Mouse (Mus musculus): ENCODE data around the gene 5730455P16Rik. TPM values are rescaled to one million over a fixed set of nuclear protein-coding genes. Genes with fewer than 3 reads are reported as not detected.

The 5730455P16Rik gene
- polyA plus RNA-seq, 1 experiment from 2014 or later, result 41.3 TPM

GRCm38 (mm10) chr11:80376651-80377050 is 1.2 kb downstream of the 5730455P16Rik start:
- no peak overlapping the region for H3K27ac ChIP-seq (replicated peaks)
- no peak for ATAC-seq (ENCODE audit: low FRiP score)
- peak overlapping the region; percentile 94 for H3K4me3 ChIP-seq (replicated peaks)
- H3K4me1 ChIP-seq, result peaks cover 19% of the 10 kb centered on the region
- peaks cover 22% of the 10 kb centered on the region for H3K36me3 ChIP-seq
- 0 out of 2 replicates have a peak overlapping the region, but pooled peaks have one; percentile 100 for H3K9ac ChIP-seq (replicated peaks)
- peak overlapping the region; percentile 82 for H3K4me2 ChIP-seq
- no peaks in the 10 kb centered on the region for H3K9me3 ChIP-seq (replicated peaks)
- H3K27me3 ChIP-seq (replicated peaks), result no peaks in the 10 kb centered on the region
- WGBS, result 56% methylated on average over 4 of the region's 4 CpGs

DNA sequence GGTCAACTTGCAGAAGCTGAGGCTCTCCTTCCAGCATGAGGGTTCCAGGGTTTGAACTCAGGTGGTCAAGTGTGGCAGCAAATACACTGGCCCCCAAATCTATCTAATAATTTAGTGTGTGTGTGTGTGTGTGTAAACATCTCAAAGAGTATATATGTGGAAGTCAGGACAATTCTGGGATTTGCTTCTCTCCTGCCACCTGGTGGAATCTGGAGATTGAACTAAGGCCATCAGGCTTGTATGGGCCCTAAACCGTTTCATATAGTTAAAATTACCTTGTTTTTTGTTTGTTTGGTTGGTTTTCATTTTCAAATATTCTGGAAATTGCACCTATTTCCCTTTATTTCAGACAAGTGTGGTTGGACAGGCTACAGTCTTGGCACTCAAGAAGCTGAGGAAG is 8.9 kb downstream of the 5730455P16Rik start:
- Histone ChIP-seq H3K27ac (replicated peaks) (no peak overlapping the region), H3K9me3 (replicated peaks) (no peaks in the 10 kb centered on the region), H3K4me2 (no peak overlapping the region), H3K9ac (replicated peaks) (no peak overlapping the region), H3K27me3 (replicated peaks) (no peaks in the 10 kb centered on the region), H3K36me3 (peaks cover 58% of the 10 kb centered on the region), H3K4me3 (replicated peaks) (no peak overlapping the region), H3K4me1 (no peaks in the 10 kb centered on the region)
- no peak for ATAC-seq (ENCODE audit: low FRiP score)
- WGBS, result 87% methylated on average over 1 of the region's 1 CpGs

DNA sequence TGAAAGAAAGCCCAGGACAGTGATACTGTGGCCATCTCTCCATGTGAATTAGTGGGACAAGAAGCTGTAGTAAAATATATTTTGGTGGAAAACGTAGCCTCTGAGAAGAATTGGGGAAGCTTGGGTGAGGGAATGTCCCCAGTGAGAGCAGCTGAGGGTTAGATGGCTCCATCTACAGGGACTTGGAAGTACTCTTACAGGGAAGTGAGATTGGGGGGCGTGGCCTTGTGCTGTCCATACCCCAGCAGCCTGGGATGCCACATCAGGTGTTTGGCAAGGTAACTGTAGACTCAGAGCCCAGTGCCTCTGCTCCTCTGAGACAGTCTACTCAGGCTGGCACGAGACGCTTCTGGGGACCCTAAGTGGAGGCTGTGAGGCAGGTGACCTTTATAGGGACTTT is 23.0 kb downstream of the 5730455P16Rik start:
- H3K27ac ChIP-seq (replicated peaks), result peak overlapping the region; percentile 73
- no peak for ATAC-seq (ENCODE audit: low FRiP score)
- no peak overlapping the region for H3K4me2 ChIP-seq
- no peaks in the 10 kb centered on the region for H3K4me1 ChIP-seq
- H3K36me3 ChIP-seq, result 0 out of 2 replicates have a peak, but pooled peaks cover 3% of the 10 kb centered on the region
- no peaks in the 10 kb centered on the region for H3K9me3 ChIP-seq (replicated peaks)
- H3K27me3 ChIP-seq (replicated peaks), result no peaks in the 10 kb centered on the region
- H3K9ac ChIP-seq (replicated peaks), result no peak overlapping the region
- no peak overlapping the region for H3K4me3 ChIP-seq (replicated peaks)
- WGBS, result 34% methylated on average over 4 of the region's 4 CpGs

DNA sequence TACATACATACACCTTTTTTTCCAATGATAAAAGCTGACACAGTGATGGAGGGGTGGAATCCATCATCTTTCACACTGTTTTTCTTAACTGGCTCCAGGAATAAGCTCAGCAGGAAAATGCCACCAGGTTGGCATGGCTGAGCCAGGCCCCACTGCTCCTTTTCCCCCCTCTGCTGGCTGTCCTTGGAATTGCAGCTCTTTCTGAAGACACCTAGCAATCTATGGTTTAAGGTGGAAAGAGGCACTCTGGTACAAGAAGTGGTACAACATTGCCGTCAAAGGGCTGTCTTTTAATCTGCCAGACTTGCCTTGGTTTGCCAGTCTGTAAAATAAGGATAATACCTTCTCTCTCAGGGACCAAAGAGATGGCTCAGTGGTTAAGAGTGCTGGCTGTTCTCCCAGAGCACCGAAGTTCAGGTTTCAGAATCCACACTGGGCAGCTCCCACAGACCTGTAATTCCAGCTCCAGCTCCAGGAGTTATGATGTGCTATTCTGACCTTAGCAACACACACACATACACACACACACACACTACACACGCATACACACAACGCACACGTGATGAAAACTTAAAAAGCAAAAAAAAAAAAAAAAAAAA is 25.9 kb downstream of the 5730455P16Rik start:
- no peak overlapping the region for H3K27ac ChIP-seq (replicated peaks)
- H3K27me3 ChIP-seq (replicated peaks), result no peaks in the 10 kb centered on the region
- no peaks in the 10 kb centered on the region for H3K36me3 ChIP-seq
- 71% methylated on average over 5 of the region's 5 CpGs for WGBS
- H3K9ac ChIP-seq (replicated peaks), result no peak overlapping the region
- no peaks in the 10 kb centered on the region for H3K9me3 ChIP-seq (replicated peaks)
- no peak overlapping the region for H3K4me2 ChIP-seq
- H3K4me3 ChIP-seq (replicated peaks), result no peak overlapping the region
- H3K4me1 ChIP-seq, result no peaks in the 10 kb centered on the region
- ATAC-seq (ENCODE audit: low FRiP score), result peak; percentile 45; the same call in 1 of the 2 replicates

- Histone ChIP-seq H3K4me3 (replicated peaks) (no peak overlapping the region), H3K4me1 (peaks cover 3% of the 10 kb centered on the region), H3K4me2 (no peak overlapping the region), H3K36me3 (no peaks in the 10 kb centered on the region), H3K27ac (replicated peaks) (0 out of 2 replicates have a peak overlapping the region, but pooled peaks have one; percentile 37), H3K9ac (replicated peaks) (no peak overlapping the region), H3K27me3 (replicated peaks) (no peaks in the 10 kb centered on the region), H3K9me3 (replicated peaks) (no peaks in the 10 kb centered on the region)
- WGBS, result 10% methylated on average over 2 of the region's 2 CpGs
- ATAC-seq (ENCODE audit: low FRiP score), result no peak
Measured at GRCm38 (mm10) chr11:80342482-80342881, 35.4 kb downstream of the 5730455P16Rik start.

DNA sequence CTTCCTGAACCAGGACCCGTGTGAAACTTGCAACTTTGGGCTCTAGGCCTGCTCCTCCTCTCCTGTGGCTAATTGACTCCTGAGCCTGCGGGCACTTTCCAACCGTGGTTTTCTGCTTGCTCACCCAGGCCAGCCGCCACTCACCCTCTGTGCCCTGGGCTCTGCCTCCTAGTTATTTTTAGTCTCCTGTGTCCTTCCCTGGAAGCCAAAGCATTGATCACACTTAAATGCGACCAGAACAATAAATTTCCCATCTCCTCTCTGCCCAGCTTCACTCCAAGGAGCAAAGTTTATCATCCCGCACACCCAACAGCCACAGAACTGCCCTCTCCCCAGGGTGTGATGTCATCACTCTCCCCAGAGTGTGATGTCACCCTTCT is 41.5 kb downstream of the 5730455P16Rik start:
- H3K4me1 ChIP-seq, result peaks cover 24% of the 10 kb centered on the region
- no peak overlapping the region for H3K9ac ChIP-seq (replicated peaks)
- H3K27me3 ChIP-seq (replicated peaks), result no peaks in the 10 kb centered on the region
- no peak overlapping the region for H3K4me2 ChIP-seq
- H3K27ac ChIP-seq (replicated peaks), result peak overlapping the region; percentile 41; the same call in 1 of the 2 replicates
- no peaks in the 10 kb centered on the region for H3K36me3 ChIP-seq
- 8% methylated on average over 6 of the region's 6 CpGs for WGBS
- H3K4me3 ChIP-seq (replicated peaks), result no peak overlapping the region
- H3K9me3 ChIP-seq (replicated peaks), result no peaks in the 10 kb centered on the region
- no peak for ATAC-seq (ENCODE audit: low FRiP score)

GRCm38 (mm10) chr11:80335609-80336350 is 42.1 kb downstream of the 5730455P16Rik start:
- ATAC-seq (ENCODE audit: low FRiP score), result peak; percentile 71; the same call in 1 of the 2 replicates
- Histone ChIP-seq H3K9me3 (replicated peaks) (no peaks in the 10 kb centered on the region), H3K27ac (replicated peaks) (peak overlapping the region; percentile 41), H3K4me3 (replicated peaks) (no peak overlapping the region), H3K9ac (replicated peaks) (no peak overlapping the region), H3K4me2 (peak overlapping the region; percentile 3; the same call in 1 of the 2 replicates), H3K36me3 (no peaks in the 10 kb centered on the region), H3K4me1 (peaks cover 24% of the 10 kb centered on the region), H3K27me3 (replicated peaks) (no peaks in the 10 kb centered on the region)
- 3% methylated on average over 7 of the region's 7 CpGs for WGBS

- peak overlapping the region; percentile 56; the same call in 1 of the 2 replicates for H3K27ac ChIP-seq (replicated peaks)
- no peaks in the 10 kb centered on the region for H3K9me3 ChIP-seq (replicated peaks)
- 0 out of 2 replicates have a peak, but pooled peaks have one; percentile 32 for ATAC-seq (ENCODE audit: low FRiP score)
- peaks cover 24% of the 10 kb centered on the region for H3K4me1 ChIP-seq
- no peaks in the 10 kb centered on the region for H3K36me3 ChIP-seq
- H3K4me2 ChIP-seq, result no peak overlapping the region
- H3K27me3 ChIP-seq (replicated peaks), result no peaks in the 10 kb centered on the region
- H3K4me3 ChIP-seq (replicated peaks), result no peak overlapping the region
- no peak overlapping the region for H3K9ac ChIP-seq (replicated peaks)
- 41% methylated on average over 12 of the region's 12 CpGs for WGBS
Measured at GRCm38 (mm10) chr11:80332709-80333400, 45.0 kb downstream of the 5730455P16Rik start.

- whole genome bisulfite sequencing, result 79% methylated on average over 6 of the region's 6 CpGs
- Histone ChIP-seq H3K4me1 (peaks cover 5% of the 10 kb centered on the region; the same call in 1 of the 2 replicates), H3K9ac (replicated peaks) (no peak overlapping the region), H3K27ac (replicated peaks) (no peak overlapping the region), H3K27me3 (replicated peaks) (no peaks in the 10 kb centered on the region), H3K4me2 (no peak overlapping the region), H3K4me3 (replicated peaks) (no peak overlapping the region), H3K9me3 (replicated peaks) (no peaks in the 10 kb centered on the region), H3K36me3 (no peaks in the 10 kb centered on the region)
- ATAC-seq (ENCODE audit: low FRiP score), result no peak
Measured at GRCm38 (mm10) chr11:80324636-80325035, 53.2 kb downstream of the 5730455P16Rik start.

- no peaks in the 10 kb centered on the region for H3K36me3 ChIP-seq
- H3K4me2 ChIP-seq, result no peak overlapping the region
- no peak for ATAC-seq (ENCODE audit: low FRiP score)
Measured at GRCm38 (mm10) chr11:80323255-80323654, 54.6 kb downstream of the 5730455P16Rik start.

GRCm38 (mm10) chr11:80315743-80316639 is 61.8 kb downstream of the 5730455P16Rik start:
- no peaks in the 10 kb centered on the region for H3K27me3 ChIP-seq (replicated peaks)
- peaks cover 25% of the 10 kb centered on the region for H3K4me1 ChIP-seq
- H3K4me2 ChIP-seq, result no peak overlapping the region
- no peaks in the 10 kb centered on the region for H3K36me3 ChIP-seq
- H3K27ac ChIP-seq (replicated peaks), result peak overlapping the region; percentile 48; the same call in 1 of the 2 replicates
- no peaks in the 10 kb centered on the region for H3K9me3 ChIP-seq (replicated peaks)
- H3K4me3 ChIP-seq (replicated peaks), result no peak overlapping the region
- WGBS, result 23% methylated on average over 10 of the region's 10 CpGs
- ATAC-seq (ENCODE audit: low FRiP score), result peak; percentile 66
- no peak overlapping the region for H3K9ac ChIP-seq (replicated peaks)

More at GRCm38 (mm10) chr11:80323255-80323654, 54.6 kb downstream of the 5730455P16Rik start:
- Histone ChIP-seq H3K4me1 (peaks cover 5% of the 10 kb centered on the region; the same call in 1 of the 2 replicates), H3K9me3 (replicated peaks) (no peaks in the 10 kb centered on the region), H3K27me3 (replicated peaks) (no peaks in the 10 kb centered on the region), H3K4me3 (replicated peaks) (no peak overlapping the region), H3K27ac (replicated peaks) (no peak overlapping the region), H3K9ac (replicated peaks) (no peak overlapping the region)
- WGBS, result 35% methylated on average over 13 of the region's 13 CpGs
